Mouse (Mus musculus): ENCODE measurements around the gene Psmb9. TPM values are rescaled to one million over a fixed set of nuclear protein-coding genes. Genes with fewer than 3 reads are reported as not detected.
"Not testable (repeated sequence)": the region's sequence is repeated elsewhere in the genome, so short reads cannot be mapped to it uniquely, and the experiment has no call there.

Psmb9 gene
- polyA plus RNA-seq, 1 experiment, result 3.8 TPM

- no peak for TF ChIP-seq CTCF (IDR thresholded peaks at IDR 0.05; ENCODE audit: extremely low read depth, insufficient read depth, low read length)
- no peak for TF ChIP-seq POLR2A (IDR thresholded peaks at IDR 0.05; ENCODE audit: extremely low read depth, insufficient read depth, low read length)
- Histone ChIP-seq H3K4me3 (ENCODE audit: insufficient read depth, low read length) (no peak overlapping the region), H3K27ac (ENCODE audit: insufficient read depth, low read length) (no peak overlapping the region), H3K4me1 (ENCODE audit: control insufficient read depth, insufficient read depth, low read length) (no peaks in the 10 kb centered on the region; the same call in 1 of the 2 replicates)
Observed at GRCm38 (mm10) chr17:34144960-34145371, 42.6 kb downstream of the Psmb9 start.

GRCm38 (mm10) chr17:34144221-34144620 is 43.3 kb downstream of the Psmb9 start:
- not testable (repeated sequence) for H3K27ac ChIP-seq (ENCODE audit: insufficient read depth, low read length); H3K4me1 ChIP-seq (ENCODE audit: control insufficient read depth, insufficient read depth, low read length); H3K4me3 ChIP-seq (ENCODE audit: insufficient read depth, low read length)

GRCm38 (mm10) chr17:34143461-34143860 is 44.1 kb downstream of the Psmb9 start:
- Histone ChIP-seq H3K27ac (ENCODE audit: insufficient read depth, low read length) (no peak overlapping the region), H3K4me3 (ENCODE audit: insufficient read depth, low read length) (no peak overlapping the region), H3K4me1 (ENCODE audit: control insufficient read depth, insufficient read depth, low read length) (no peaks in the 10 kb centered on the region; the same call in 1 of the 2 replicates)
- TF ChIP-seq POLR2A (IDR thresholded peaks at IDR 0.05; ENCODE audit: extremely low read depth, insufficient read depth, low read length), result no peak
- no peak for TF ChIP-seq CTCF (IDR thresholded peaks at IDR 0.05; ENCODE audit: extremely low read depth, insufficient read depth, low read length)

- no peak within 1 kb of the TSS for H3K27ac ChIP-seq (ENCODE audit: insufficient read depth, low read length)
- TF ChIP-seq POLR2A (IDR thresholded peaks at IDR 0.05; ENCODE audit: extremely low read depth, insufficient read depth, low read length), result no peak
- TF ChIP-seq CTCF (IDR thresholded peaks at IDR 0.05; ENCODE audit: extremely low read depth, insufficient read depth, low read length), result no peak
- no peak within 1 kb of the TSS for H3K4me3 ChIP-seq (ENCODE audit: insufficient read depth, low read length)
- no peaks in the 10 kb centered on the region; the same call in 1 of the 2 replicates for H3K4me1 ChIP-seq (ENCODE audit: control insufficient read depth, insufficient read depth, low read length)
Observed at GRCm38 (mm10) chr17:34143033-34143432, 44.5 kb downstream of the Psmb9 start, which contains the start of gene H2-DMb2. TSS of gene H2-DMb2 (plus strand) at chr17:34143307.

GRCm38 (mm10) chr17:34142456-34143010 is 45.0 kb downstream of the Psmb9 start:
- Histone ChIP-seq H3K4me1 (ENCODE audit: control insufficient read depth, insufficient read depth, low read length) (no peaks in the 10 kb centered on the region; the same call in 1 of the 2 replicates), H3K27ac (ENCODE audit: insufficient read depth, low read length) (no peak overlapping the region), H3K4me3 (ENCODE audit: insufficient read depth, low read length) (no peak overlapping the region)
- TF ChIP-seq CTCF (IDR thresholded peaks at IDR 0.05; ENCODE audit: extremely low read depth, insufficient read depth, low read length) (no peak), POLR2A (IDR thresholded peaks at IDR 0.05; ENCODE audit: extremely low read depth, insufficient read depth, low read length) (no peak)

GRCm38 (mm10) chr17:34141448-34141847 is 46.1 kb downstream of the Psmb9 start:
- TF ChIP-seq POLR2A (IDR thresholded peaks at IDR 0.05; ENCODE audit: extremely low read depth, insufficient read depth, low read length) (no peak), CTCF (IDR thresholded peaks at IDR 0.05; ENCODE audit: extremely low read depth, insufficient read depth, low read length) (no peak)
- Histone ChIP-seq H3K4me3 (ENCODE audit: insufficient read depth, low read length) (no peak overlapping the region), H3K27ac (ENCODE audit: insufficient read depth, low read length) (no peak overlapping the region), H3K4me1 (ENCODE audit: control insufficient read depth, insufficient read depth, low read length) (no peaks in the 10 kb centered on the region; the same call in 1 of the 2 replicates)

- TF ChIP-seq CTCF (IDR thresholded peaks at IDR 0.05; ENCODE audit: extremely low read depth, insufficient read depth, low read length), result no peak
- no peak for TF ChIP-seq POLR2A (IDR thresholded peaks at IDR 0.05; ENCODE audit: extremely low read depth, insufficient read depth, low read length)
- no peaks in the 10 kb centered on the region; the same call in 1 of the 2 replicates for H3K4me1 ChIP-seq (ENCODE audit: control insufficient read depth, insufficient read depth, low read length)
- H3K27ac ChIP-seq (ENCODE audit: insufficient read depth, low read length), result no peak overlapping the region
- H3K4me3 ChIP-seq (ENCODE audit: insufficient read depth, low read length), result no peak overlapping the region
Observed at GRCm38 (mm10) chr17:34140240-34140639, 47.3 kb downstream of the Psmb9 start.

GRCm38 (mm10) chr17:34139416-34139815 is 48.1 kb downstream of the Psmb9 start:
- TF ChIP-seq CTCF (IDR thresholded peaks at IDR 0.05; ENCODE audit: extremely low read depth, insufficient read depth, low read length) (no peak), POLR2A (IDR thresholded peaks at IDR 0.05; ENCODE audit: extremely low read depth, insufficient read depth, low read length) (no peak)
- Histone ChIP-seq H3K4me3 (ENCODE audit: insufficient read depth, low read length) (no peak overlapping the region), H3K4me1 (ENCODE audit: control insufficient read depth, insufficient read depth, low read length) (no peaks in the 10 kb centered on the region; the same call in 1 of the 2 replicates)

GRCm38 (mm10) chr17:34138655-34139054 is 48.9 kb downstream of the Psmb9 start:
- no peak overlapping the region for H3K27ac ChIP-seq (ENCODE audit: insufficient read depth, low read length)
- H3K4me3 ChIP-seq (ENCODE audit: insufficient read depth, low read length), result no peak overlapping the region
- TF ChIP-seq CTCF (IDR thresholded peaks at IDR 0.05; ENCODE audit: extremely low read depth, insufficient read depth, low read length) (no peak), POLR2A (IDR thresholded peaks at IDR 0.05; ENCODE audit: extremely low read depth, insufficient read depth, low read length) (no peak)
- H3K4me1 ChIP-seq (ENCODE audit: control insufficient read depth, insufficient read depth, low read length), result no peaks in the 10 kb centered on the region; the same call in 1 of the 2 replicates

More at GRCm38 (mm10) chr17:34139416-34139815, 48.1 kb downstream of the Psmb9 start:
- no peak overlapping the region for H3K27ac ChIP-seq (ENCODE audit: insufficient read depth, low read length)

- no peak overlapping the region for H3K27ac ChIP-seq (ENCODE audit: insufficient read depth, low read length)
- H3K4me3 ChIP-seq (ENCODE audit: insufficient read depth, low read length), result no peak overlapping the region
- no peaks in the 10 kb centered on the region; the same call in 1 of the 2 replicates for H3K4me1 ChIP-seq (ENCODE audit: control insufficient read depth, insufficient read depth, low read length)
- no peak for TF ChIP-seq CTCF (IDR thresholded peaks at IDR 0.05; ENCODE audit: extremely low read depth, insufficient read depth, low read length)
- no peak for TF ChIP-seq POLR2A (IDR thresholded peaks at IDR 0.05; ENCODE audit: extremely low read depth, insufficient read depth, low read length)
Observed at GRCm38 (mm10) chr17:34137601-34138000, 50.0 kb downstream of the Psmb9 start.

Measured in cortical plate, adult 2 months (tissue).